Mouse (Mus musculus): ENCODE measurements around the gene Krt16.
"Not testable (repeated sequence)": the region's sequence is repeated elsewhere in the genome, so short reads cannot be mapped to it uniquely, and the experiment has no call there.

Gene Krt16

DNA sequence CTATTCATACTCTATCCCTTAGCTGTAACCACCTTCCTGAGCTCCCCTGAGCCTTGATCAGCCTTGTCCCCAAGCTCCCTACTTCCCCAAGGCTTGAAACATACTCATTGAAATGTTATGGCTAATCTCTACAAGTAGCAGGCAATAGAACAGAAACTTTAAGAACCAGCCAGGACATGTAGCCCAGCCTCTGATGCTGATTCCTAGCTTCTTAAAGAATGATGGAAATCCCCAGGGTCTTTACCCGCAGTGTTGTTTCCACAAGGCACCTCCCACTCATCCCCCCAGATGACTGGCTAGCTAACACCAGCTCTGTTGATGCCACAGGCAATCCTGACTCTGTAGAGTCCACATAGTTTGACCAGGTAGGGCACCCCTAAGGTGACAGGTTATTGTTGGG, 9.3 kb upstream of the Krt16 start:
- DNase-seq (ENCODE audit: low spot score in 2 of 2), result no peak

DNA sequence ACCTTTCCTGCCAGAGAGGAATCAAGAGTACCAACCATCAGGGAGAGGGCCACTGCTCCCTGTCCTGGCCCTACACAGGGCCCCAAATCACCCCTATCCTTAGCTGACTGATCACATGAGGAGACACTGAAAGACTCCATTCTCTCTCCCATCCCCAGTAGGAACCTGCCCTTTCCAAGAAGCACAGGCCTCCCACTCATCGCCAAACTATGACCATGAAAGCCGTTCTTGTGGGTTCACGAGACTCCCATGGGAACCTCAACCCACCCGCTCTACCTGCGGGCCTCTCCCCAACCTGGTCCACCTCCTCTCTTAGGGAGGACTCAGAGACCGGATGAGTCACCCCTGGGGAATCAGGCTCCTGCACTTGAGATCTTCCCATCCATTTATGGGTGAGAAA, 6.8 kb upstream of the Krt16 start:
- no peak for DNase-seq (ENCODE audit: low spot score in 2 of 2)

DNA sequence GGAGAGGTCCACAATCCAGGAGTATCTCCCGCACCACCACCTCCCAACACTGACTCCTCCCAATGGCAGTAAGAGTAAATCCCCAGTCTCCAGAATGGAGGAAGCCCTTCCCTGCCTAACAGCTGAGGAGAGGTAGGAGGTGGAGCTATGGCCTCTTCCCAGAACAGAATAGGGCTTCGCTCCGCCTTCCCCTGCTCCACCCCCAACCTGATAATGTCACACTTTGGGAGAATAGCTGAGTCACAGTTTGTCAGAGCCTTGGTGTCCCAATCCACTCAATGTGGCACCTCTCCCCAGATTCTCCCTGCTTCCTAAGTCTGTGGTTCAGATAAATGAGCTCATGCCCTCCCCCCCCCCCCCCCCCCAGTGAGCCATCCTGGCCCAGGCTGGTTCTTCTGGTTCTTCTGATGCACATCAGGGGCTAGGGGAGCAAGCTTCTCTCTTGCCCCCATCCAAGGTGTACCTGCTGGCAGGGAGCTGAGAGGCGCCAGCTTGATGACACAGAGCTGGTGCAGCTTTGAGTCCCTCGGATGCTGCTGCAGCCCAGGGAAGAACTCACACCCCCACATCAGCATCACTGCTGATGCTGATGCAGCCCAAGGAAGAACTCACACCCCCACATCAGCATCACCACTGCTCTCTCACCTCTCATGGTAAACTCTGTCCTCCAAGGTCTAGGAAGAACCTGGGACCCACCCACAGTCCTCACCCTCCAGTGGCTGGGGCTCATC, 5.8 kb upstream of the Krt16 start:
- DNase-seq (ENCODE audit: low spot score in 2 of 2), result no peak

DNA sequence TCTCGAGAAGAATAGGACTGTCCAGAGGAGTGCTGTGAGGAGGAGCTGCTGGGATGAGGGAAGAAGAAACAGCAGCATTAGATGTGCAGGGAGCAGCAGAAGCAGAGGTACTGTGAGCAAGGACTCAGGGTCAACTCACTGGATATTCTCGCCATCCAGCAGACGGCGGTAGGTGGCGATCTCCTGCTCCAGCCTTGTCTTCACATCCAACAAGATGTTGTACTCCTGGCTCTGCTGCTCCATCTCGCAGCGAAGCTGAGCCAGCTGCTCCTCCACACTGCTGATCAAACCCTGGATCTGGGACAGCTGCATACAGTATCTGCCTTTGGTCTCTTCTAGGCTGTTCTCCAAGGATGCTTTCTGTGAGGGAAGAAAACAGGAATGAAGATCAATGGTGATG, 2.2 kb downstream of the Krt16 start:
- not testable (repeated sequence) for DNase-seq (ENCODE audit: low spot score in 2 of 2)

DNA sequence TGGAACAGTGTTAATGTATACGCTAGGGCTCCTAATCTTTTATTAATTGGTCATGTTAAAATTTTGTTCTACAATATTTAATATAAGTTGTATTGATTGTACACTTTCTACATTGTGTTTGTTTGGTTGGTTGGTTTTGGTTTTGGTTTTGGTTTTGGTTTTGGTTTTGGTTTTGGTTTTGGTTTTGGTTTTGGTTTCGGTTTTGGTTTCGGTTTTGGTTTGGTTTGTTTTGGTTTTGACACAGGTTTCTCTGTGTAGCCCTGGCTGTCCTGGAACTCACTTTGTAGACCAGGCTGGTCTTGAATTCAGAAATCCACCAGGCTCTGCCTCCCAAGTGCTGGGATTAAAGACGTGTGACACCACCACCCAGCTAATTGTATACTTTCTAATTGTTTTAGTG, 8.4 kb downstream of the Krt16 start:
- not testable (repeated sequence) for DNase-seq (ENCODE audit: low spot score in 2 of 2)

DNA sequence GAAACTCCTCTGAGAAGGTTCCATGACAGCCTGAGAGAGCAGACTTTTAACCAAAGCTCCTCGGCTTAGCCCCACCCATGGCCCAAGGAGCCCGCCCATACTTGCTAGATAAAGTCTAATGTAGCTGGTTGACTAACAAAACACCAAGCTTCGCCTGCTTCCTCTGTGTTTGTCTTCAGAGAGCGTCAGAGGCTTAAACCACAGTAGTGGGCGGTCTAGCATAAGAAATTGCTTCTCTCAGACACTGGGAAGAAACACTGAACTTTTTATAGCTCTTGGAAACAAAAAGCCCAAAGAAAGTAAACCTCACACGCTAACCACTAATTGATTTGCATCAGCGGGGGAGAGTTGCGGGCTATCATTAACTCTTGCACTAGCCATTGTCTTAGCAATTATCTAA, 27.0 kb downstream of the Krt16 start:
- DNase-seq (ENCODE audit: low spot score in 2 of 2), result no peak

DNA sequence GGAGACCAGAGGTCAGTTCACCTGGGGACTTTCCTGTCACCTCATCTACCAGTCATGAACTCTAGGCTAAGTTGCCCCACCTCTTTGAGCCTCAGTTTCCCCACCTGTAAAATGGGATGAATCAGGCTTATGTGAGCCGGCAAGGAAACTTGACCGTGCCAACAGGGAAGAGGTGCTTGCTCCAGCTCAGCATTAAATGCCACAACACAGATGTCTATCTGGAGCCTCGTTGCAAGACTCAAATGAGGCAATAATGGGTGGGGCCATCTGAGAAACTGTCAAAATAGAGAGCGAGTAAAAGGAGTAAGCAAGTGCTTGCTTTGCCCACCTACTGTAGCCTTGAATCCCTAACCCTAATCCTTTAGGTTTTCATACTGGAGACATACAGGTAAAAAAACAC, 29.4 kb downstream of the Krt16 start:
- no peak for DNase-seq (ENCODE audit: low spot score in 2 of 2)

DNA sequence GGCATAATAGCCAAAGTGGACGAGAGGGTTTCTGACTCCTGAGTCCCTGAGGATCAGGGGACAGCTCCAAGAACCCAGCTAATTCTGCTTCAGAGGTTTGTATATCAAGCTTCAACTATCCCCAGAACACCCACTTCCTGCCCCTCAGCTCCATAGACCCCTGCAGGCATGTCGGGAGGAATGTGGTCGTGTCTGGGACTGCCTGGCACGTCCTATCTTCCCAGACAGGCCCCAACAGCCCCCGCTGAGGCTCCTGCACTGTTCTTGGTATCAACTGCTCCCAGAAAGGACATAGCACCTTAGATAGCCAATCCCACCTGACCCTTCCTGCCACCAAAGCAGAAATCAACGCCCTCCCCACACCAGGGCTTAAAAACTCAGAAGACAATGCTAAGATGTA, 40.2 kb downstream of the Krt16 start:
- no peak for DNase-seq (ENCODE audit: low spot score in 2 of 2)

DNA sequence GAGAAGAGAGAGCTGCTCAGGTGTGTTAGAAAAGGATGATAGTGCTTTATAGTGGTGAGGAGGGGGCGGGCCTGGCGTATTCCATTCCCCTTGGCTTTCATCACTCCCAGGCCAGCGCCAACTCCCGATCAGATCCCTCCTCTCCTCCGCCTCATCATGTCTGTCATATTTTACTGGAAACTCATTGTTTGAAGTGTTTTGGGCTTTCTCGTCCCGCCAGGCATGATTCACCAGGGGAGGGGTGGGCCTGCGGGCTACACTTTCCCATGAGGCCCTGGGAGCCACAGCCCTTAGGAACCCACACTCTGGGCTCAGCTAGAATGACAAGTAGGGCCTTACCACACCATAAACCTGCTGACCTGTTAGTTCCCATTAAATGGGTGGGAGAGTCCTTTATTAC, 41.2 kb downstream of the Krt16 start, which contains the start of gene Krt14:
Gene Krt14, minus strand, starts transcription at position 51 of the 400 bp plus-strand sequence.
- no peak for DNase-seq (ENCODE audit: low spot score in 2 of 2)

DNA sequence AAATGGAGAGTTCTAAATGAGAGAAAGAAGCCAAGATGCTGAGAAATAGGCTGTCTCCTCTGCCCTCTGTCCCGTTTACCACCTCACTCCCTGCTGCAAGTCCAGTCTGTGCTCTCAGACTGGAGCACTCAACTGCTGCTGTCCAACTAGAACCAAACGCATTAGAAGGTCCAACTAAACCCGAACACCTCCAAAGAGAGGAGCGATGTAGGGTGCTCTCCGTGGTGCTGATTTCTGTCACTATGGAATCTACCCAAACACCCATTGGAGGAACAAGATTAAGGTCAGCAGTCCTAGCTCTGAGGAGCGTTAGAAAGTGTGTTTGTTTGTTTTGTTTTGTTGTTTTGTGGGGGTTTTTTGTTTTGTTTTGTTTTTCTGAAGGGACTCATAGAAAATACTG, 45.3 kb downstream of the Krt16 start:
- no peak for DNase-seq (ENCODE audit: low spot score in 2 of 2)

DNA sequence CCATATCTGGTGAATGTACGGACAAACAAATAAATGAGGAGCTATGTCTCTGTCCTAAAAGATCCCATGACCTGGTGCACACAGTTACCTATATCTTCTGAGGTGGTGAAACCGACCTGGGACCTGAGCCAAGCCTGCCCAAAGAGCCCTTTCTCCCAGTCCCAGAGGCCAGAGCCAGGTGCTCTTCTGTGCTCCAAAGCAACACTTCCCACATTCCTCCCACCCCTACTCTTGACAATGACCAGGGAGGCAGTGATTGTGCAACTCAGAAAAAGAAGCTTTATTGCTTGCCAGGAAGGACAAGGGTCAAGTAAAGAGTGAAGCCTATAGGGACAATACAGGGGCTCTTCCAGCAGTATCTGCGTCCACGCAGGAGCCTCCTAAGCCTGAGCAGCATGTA, 45.8 kb downstream of the Krt16 start:
- DNase-seq (ENCODE audit: low spot score in 2 of 2), result no peak

DNA sequence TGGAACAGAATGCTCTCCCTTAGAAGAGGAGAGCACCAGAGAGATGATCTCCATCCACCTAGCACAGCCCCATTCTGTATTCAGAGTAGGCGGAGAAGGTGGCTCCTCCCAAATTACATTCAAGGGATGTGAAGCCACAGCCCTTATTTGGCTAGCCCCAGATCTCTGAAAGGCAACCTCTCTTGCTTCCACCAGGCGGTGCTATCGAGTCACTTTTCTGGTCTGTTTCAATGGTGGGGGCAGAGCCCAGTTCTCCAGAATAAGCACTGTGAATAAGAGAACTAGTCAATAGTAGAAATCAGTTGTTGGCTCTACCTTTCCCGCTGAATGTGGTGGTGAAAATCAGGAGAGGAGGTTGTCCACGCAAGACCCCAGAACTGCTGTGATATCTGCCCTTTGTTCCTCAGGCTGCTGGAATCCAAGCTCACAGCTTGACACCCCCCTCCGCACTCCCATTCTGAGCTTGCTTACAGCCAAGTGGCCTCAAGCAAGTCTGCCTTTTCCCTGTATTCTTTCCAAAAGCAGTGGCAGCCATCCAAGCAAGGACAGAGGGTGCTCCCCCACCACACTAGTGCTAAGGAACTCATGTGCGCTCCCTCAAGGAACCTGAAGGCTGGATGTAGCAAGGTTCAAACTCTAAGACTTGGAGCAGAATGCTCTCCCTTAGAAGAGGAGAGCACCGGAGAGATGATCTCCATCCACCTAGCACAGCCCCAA, 48.4 kb downstream of the Krt16 start:
- peak in 1 of 2 experiments; percentile 21 for DNase-seq (ENCODE audit: low spot score in 2 of 2)

DNA sequence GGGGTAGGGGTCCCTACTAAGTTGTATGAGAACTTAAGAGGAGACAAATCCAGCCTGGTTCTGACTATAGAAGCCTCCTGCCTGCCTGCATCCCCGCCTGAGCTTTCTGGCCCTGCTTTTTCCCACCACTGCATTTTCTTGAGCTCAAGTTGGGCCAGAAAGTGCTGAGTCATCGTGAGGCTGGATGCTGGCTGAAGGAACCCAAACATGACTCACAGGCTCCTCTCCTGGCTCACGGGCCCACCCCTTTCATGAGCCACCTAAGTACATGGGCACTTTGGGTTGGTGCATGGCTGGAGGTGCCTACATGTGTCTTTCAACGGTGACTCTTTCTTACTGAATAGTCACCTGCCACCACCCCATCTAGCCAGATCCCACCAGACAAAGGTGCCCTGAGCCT, 50.0 kb downstream of the Krt16 start:
- DNase-seq (ENCODE audit: low spot score in 2 of 2), result peak in 1 of 2 experiments; percentile 17
